Mouse (Mus musculus) liver, embryonic 13.5 days (tissue): ENCODE data around the gene Rhpn2. TPM values are rescaled to one million over a fixed set of nuclear protein-coding genes. Genes with fewer than 3 reads are reported as not detected.

Source experiments
- ATAC-seq: fragments of 200-750 bp; cut with Nextera tagmentation; 2 replicates; pipeline ENCODE4 v1.8.0; 2017; ENCODE audit warnings: low read depth, mild to moderate bottlenecking, moderate number of reproducible peaks, moderate library complexity
- DNase-seq: peaks from one replicate; pipeline ENCODE4 v3.0.0; 2022
- H3K27ac ChIP-seq: fragments of 300-500 bp; sonication (generic); 2 replicates; pipeline ENCODE4 v1.5.1; 2015; ENCODE audit warnings: moderate library complexity, mild to moderate bottlenecking, inconsistent platforms
- H3K27me3 ChIP-seq: fragments of 300-500 bp; sonication (generic); 2 replicates; pipeline ENCODE4 v1.6.1; 2015; ENCODE audit warnings: mild to moderate bottlenecking, inconsistent platforms
- H3K36me3 ChIP-seq: fragments of 300-500 bp; sonication (generic); 2 replicates; pipeline ENCODE4 v1.6.1; 2015; ENCODE audit warnings: mild to moderate bottlenecking, inconsistent platforms
- H3K4me1 ChIP-seq: fragments of 300-500 bp; sonication (generic); replicated peaks from 2 replicates; pipeline ENCODE4 v1.6.1; 2015; ENCODE audit warnings: inconsistent platforms
- H3K4me2 ChIP-seq: fragments of 300-500 bp; sonication (generic); 2 replicates; pipeline ENCODE4 v1.6.1; 2015; ENCODE audit warnings: inconsistent platforms, mild to moderate bottlenecking, moderate library complexity
- H3K4me3 ChIP-seq: fragments of 300-500 bp; sonication (generic); replicated peaks from 2 replicates; pipeline ENCODE4 v1.5.1; 2015; ENCODE audit warnings: mild to moderate bottlenecking, inconsistent platforms
- H3K9ac ChIP-seq: fragments of 300-500 bp; sonication (generic); 2 replicates; pipeline ENCODE4 v1.6.1; 2015; ENCODE audit warnings: mild to moderate bottlenecking, inconsistent platforms
- H3K9me3 ChIP-seq: fragments of 300-500 bp; sonication (generic); replicated peaks from 2 replicates; pipeline ENCODE4 v1.6.1; 2016; ENCODE audit warnings: inconsistent platforms
- WGBS: fragments of 180-500 bp; shearing (Covaris S2); methylation state at CpG from one replicate; pipeline ENCODE4 v1.1.7; 2015; ENCODE audit not compliant: insufficient replicate concordance; 5-methylcytosine and 5-hydroxymethylcytosine counted together
- polyA plus RNA-seq: library from polyadenylated mRNA; unstranded; fragments of >200 nt; fragmentation: Nextera tagmentation; extraction: Ambion mirVana; gene quantifications from 2 replicates; pipeline ENCODE4 v1.2.1, GENCODE M21; 2015

Gene Rhpn2
- polyA plus RNA-seq, 1 experiment from 2014 or later = 3.8 TPM

DNA sequence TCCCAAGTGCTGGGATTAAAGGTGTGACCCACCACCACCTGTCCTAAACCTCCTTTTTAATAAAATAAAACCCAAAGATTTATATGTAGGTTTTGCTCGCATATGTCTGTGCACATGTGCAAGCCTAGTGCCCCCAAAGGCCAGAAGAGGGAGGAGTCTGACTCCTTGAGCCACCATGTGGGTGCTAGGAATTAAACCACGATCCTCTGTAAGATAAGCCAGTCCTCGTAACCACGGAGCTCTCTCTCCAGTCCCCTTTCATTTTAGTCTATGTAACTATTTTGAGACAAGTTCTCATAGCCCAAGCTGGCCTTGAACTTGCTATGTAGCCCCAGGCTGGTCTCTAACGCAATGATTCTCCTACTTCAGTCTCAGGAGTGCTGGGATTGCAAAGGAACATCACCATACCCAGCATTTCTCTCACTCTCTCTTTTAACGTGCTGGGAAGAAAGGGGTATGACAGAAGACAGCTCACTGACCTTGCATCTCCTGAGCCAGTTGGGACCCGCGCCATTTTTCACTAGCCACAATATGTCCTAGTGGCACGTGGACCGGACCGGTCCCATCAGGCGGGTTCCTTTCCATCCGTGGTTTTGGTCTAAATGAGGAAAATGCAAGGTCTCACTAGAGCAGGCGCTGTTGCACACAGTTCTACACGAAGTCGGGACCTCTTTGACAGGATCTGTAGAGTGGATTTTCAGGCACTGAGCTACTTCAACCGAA lies 61.9 kb downstream of the Rhpn2 start:
- peak; percentile 1; the same call in 1 of the 2 replicates for ATAC-seq
- peak; percentile 25 for DNase-seq
- Histone ChIP-seq H3K9me3 (no peaks in the 10 kb centered on the region), H3K36me3 (peaks cover 52% of the 10 kb centered on the region), H3K9ac (peak overlapping the region; percentile 82), H3K4me3 (peak overlapping the region; percentile 78), H3K27me3 (no peaks in the 10 kb centered on the region), H3K27ac (peak overlapping the region; percentile 78), H3K4me1 (peaks cover 34% of the 10 kb centered on the region), H3K4me2 (peak overlapping the region; percentile 84)
- 3% methylated on average over 17 of the region's 17 CpGs for WGBS

DNA sequence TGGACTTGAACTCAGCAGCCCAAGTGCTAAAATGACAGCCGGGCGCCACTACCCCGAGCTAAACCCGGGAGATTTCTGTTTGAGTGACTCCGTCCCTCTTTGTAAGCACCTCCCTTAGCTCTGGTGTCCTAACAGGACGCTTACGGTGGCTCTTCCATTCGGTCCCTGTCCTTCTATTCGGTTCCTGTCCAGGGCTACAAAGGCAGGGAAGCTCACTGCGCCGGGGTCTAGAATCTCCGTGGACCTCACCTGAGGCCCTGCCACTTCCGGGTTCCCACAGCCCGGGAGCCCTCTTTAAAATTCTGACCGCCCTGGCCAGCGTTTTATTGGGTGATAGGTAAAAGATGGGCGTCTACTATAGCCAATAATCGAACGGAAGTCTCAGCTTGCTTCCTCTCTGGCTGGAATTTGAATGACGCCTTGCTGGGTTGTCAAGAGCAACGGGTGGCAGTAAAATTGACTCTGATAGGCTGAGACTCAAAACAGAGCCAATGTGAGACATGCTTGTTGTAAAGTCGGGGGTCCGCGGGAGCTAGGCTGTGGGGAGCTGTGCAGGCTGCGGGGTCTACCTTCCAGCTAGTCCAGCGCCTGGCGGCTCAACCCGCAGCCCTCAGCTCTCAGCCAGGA lies 62.7 kb downstream of the Rhpn2 start, which contains the start of the genes Faap24 and Cep89:
Faap24 (minus strand) TSS at position 295 of the 627 bp plus-strand sequence.
Cep89 (plus strand) TSS at position 494 of the 627 bp plus-strand sequence.
- Histone ChIP-seq H3K9ac (peak within 1 kb of the TSS; percentile 83), H3K36me3 (peaks cover 57% of the 10 kb centered on the region), H3K9me3 (no peaks in the 10 kb centered on the region), H3K4me3 (peak within 1 kb of the TSS; percentile 78), H3K4me2 (peak within 1 kb of the TSS; percentile 85), H3K4me1 (peaks cover 41% of the 10 kb centered on the region), H3K27ac (peak within 1 kb of the TSS; percentile 78), H3K27me3 (no peaks in the 10 kb centered on the region)
- ATAC-seq (peak; percentile 93), DNase-seq (peak; percentile 91)
- under 1% methylated on average over 28 of the region's 28 CpGs for WGBS

DNA sequence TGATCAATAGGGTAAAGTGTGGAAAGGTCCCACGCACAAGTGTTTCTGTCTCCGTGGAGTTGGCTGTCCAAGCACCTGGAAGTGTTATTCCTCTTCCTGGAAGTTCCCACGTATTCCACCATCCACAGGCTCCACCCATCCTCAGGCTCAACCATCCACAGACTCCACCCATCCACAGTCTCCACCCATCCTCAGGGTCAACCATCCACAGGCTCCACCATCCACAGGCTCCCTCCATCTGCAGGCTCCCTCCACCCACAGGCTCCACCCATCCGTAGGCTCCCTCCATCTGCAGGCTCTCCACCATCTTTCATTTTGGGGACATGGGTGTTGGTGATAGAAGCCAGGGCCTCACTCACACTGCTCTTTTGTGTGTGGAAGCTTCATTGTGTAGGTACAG lies 67.2 kb downstream of the Rhpn2 start:
- Histone ChIP-seq H3K4me2 (no peak overlapping the region), H3K27ac (no peak overlapping the region), H3K27me3 (no peaks in the 10 kb centered on the region), H3K4me1 (peaks cover 23% of the 10 kb centered on the region), H3K9ac (no peak overlapping the region), H3K4me3 (no peak overlapping the region), H3K9me3 (no peaks in the 10 kb centered on the region), H3K36me3 (peaks cover 67% of the 10 kb centered on the region)
- no peak for ATAC-seq
- no peak for DNase-seq
- WGBS = 75% methylated on average over 4 of the region's 4 CpGs

GRCm38 (mm10) chr7:35415226-35415625 lies 81.3 kb downstream of the Rhpn2 start:
- Histone ChIP-seq H3K27me3 (no peaks in the 10 kb centered on the region), H3K27ac (no peak overlapping the region), H3K36me3 (peaks cover 55% of the 10 kb centered on the region), H3K9me3 (no peaks in the 10 kb centered on the region), H3K4me3 (no peak overlapping the region), H3K4me2 (no peak overlapping the region), H3K4me1 (no peaks in the 10 kb centered on the region), H3K9ac (no peak overlapping the region)
- 71% methylated on average over 5 of the region's 5 CpGs for WGBS
- no peak for ATAC-seq
- no peak for DNase-seq

GRCm38 (mm10) chr7:35415801-35416653 lies 82.1 kb downstream of the Rhpn2 start:
- WGBS = 78% methylated on average over 9 of the region's 9 CpGs
- DNase-seq = no peak
- ATAC-seq = no peak
- no peaks in the 10 kb centered on the region for H3K9me3 ChIP-seq
- H3K4me1 ChIP-seq = no peaks in the 10 kb centered on the region
- peaks cover 54% of the 10 kb centered on the region for H3K36me3 ChIP-seq
- H3K4me2 ChIP-seq = no peak overlapping the region
- H3K4me3 ChIP-seq = no peak overlapping the region
- no peak overlapping the region for H3K27ac ChIP-seq
- no peak overlapping the region for H3K9ac ChIP-seq
- H3K27me3 ChIP-seq = no peaks in the 10 kb centered on the region

- Histone ChIP-seq H3K27ac (no peak overlapping the region), H3K4me1 (no peaks in the 10 kb centered on the region), H3K9me3 (no peaks in the 10 kb centered on the region), H3K36me3 (peaks cover 57% of the 10 kb centered on the region), H3K4me2 (no peak overlapping the region), H3K4me3 (no peak overlapping the region), H3K9ac (no peak overlapping the region), H3K27me3 (no peaks in the 10 kb centered on the region)
- no peak for DNase-seq
- WGBS = 72% methylated on average over 5 of the region's 5 CpGs
- no peak for ATAC-seq
These were observed 82.6 kb downstream of the Rhpn2 start for GRCm38 (mm10) chr7:35416654-35416948.

GRCm38 (mm10) chr7:35423071-35423470 lies 89.1 kb downstream of the Rhpn2 start:
- WGBS = 81% methylated on average over 10 of the region's 10 CpGs
- Histone ChIP-seq H3K9ac (no peak overlapping the region), H3K4me1 (no peaks in the 10 kb centered on the region), H3K27me3 (no peaks in the 10 kb centered on the region), H3K4me3 (no peak overlapping the region), H3K27ac (no peak overlapping the region), H3K36me3 (peaks cover 61% of the 10 kb centered on the region), H3K9me3 (no peaks in the 10 kb centered on the region), H3K4me2 (no peak overlapping the region)
- ATAC-seq (no peak), DNase-seq (no peak)

- no peak overlapping the region for H3K27ac ChIP-seq
- no peaks in the 10 kb centered on the region for H3K4me1 ChIP-seq
- ATAC-seq (no peak), DNase-seq (no peak)
- H3K9ac ChIP-seq = no peak overlapping the region
- no peak overlapping the region for H3K4me2 ChIP-seq
- H3K4me3 ChIP-seq = no peak overlapping the region
- H3K9me3 ChIP-seq = no peaks in the 10 kb centered on the region
- peaks cover 65% of the 10 kb centered on the region for H3K36me3 ChIP-seq
- H3K27me3 ChIP-seq = no peaks in the 10 kb centered on the region
- 88% methylated on average over 10 of the region's 10 CpGs for WGBS
These were observed 94.2 kb downstream of the Rhpn2 start for GRCm38 (mm10) chr7:35428146-35428545.

DNA sequence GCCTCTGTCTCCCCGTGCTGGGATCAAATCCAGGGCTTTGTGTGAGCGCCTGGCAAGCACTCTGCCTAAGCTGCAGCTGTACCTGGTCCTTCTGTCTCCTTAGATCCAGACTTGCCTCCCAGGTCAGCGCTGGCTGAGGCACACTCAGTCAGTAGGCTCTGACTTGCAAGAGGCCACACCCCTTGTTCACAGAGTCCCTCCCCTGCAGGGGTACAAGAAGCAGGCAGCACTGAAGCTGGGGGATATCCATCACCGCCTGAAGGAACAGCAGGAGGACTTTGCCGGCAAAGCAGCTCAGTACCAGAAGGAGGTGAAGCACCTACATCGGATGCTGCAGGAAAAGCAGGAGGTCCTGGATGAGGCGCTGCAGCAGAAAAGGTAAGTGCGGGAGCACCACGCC lies 101.3 kb downstream of the Rhpn2 start:
- Histone ChIP-seq H3K9me3 (no peaks in the 10 kb centered on the region), H3K4me3 (no peak overlapping the region), H3K27me3 (no peaks in the 10 kb centered on the region), H3K4me1 (no peaks in the 10 kb centered on the region), H3K9ac (no peak overlapping the region), H3K27ac (no peak overlapping the region), H3K36me3 (peaks cover 79% of the 10 kb centered on the region), H3K4me2 (no peak overlapping the region)
- WGBS = 83% methylated on average over 9 of the region's 9 CpGs
- no peak for ATAC-seq
- DNase-seq = no peak
